Mouse (Mus musculus): ENCODE data around the gene Dvl2. TPM values are rescaled to one million over a fixed set of nuclear protein-coding genes. Genes with fewer than 3 reads are reported as not detected.

The Dvl2 gene
- total RNA-seq, 2 experiments from 2014 or later = 29.3 to 29.7 TPM

GRCm38 (mm10) chr11:69980196-69981140, 19.9 kb upstream of the Dvl2 start:
- peak; percentile 100 for DNase-seq (ENCODE audit: low spot score in 2 of 2)

GRCm38 (mm10) chr11:69981141-69981762, 19.1 kb upstream of the Dvl2 start, which contains the start of gene Ctdnep1:
Ctdnep1 (plus strand) TSS chr11:69981156.
- no peak for DNase-seq (ENCODE audit: low spot score in 2 of 2)

- DNase-seq (ENCODE audit: low spot score in 2 of 2) = no peak
Observed at GRCm38 (mm10) chr11:69982225-69982624, 18.2 kb upstream of the Dvl2 start, which contains the start of gene Elp5. Elp5 (minus strand) TSS chr11:69982517.

DNA sequence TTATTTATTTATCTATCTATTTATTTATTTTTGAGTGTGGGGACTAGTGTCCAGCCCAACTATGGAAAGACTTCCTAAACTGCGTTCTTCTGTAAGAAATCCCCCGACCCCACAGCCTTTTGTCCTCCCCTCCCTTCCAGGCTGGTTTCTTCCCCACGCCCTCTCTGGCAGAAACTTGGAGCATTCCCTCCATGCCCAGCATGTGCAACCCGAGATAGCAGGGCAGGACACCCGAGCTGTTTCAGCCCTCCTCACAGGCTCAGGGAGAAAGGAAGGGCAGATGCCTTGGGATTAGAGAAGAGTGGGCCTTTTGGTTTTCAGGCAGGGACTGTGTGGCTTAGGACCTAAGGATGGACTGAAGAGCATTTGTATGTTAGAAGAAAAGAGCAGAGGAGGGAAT, 17.5 kb upstream of the Dvl2 start:
- DNase-seq (ENCODE audit: low spot score in 2 of 2) = no peak

DNA sequence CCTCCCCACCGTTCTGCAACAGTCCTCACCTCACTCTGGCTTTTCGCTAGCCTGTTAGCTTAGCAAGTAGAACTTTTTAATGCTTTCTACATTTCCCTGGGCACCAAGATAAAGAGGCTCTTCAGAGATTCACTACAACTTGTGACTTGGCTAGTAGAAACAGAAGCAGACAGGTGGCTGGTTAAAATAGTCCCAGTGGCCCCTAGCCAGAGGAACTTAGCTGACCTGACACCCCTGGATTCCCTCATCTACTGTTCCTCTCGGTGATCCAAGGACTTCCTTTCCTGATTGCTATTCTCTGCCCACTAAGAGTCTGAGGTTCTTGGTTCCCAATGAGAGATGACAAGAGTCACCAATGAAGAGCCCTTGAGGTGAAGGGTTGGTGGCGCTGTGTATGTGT, 17.0 kb upstream of the Dvl2 start:
- DNase-seq (ENCODE audit: low spot score in 2 of 2) = no peak

DNA sequence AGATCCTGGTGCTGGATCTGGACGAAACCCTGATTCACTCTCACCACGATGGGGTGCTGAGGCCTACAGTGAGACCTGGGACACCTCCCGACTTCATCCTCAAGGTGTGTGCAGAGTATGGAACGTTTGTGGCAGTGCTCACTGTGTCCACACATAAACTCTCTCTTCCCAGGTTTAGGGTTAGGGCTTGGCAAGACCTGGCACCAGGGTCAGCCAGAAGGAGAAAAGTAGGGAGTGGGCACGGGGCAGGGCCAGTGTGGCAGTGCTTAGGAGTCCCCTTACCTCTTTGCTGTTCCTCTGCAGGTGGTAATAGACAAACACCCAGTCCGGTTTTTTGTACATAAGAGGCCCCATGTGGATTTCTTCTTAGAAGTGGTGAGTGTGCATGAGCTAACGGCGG, 16.0 kb upstream of the Dvl2 start:
- DNase-seq (ENCODE audit: low spot score in 2 of 2) = no peak

DNA sequence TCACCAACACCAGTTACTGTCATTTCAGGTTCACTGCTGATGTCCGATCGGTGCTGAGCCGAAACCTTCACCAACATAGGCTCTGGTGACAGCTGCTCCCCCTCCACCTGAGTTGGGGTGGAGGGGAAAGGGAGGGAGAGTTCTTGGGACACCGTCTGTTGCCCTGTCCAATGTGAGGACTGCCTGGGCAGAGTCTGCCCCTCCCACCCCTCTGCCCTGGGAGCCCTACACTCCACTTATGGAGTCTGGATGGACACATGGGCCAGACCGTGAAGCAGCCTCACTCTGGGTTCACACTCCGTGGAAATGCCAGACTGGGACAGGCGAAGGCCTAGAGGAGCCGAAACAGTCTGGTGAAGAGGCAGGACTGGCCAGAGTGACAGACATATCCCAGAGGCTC, 10.4 kb upstream of the Dvl2 start:
- DNase-seq (ENCODE audit: low spot score in 2 of 2) = no peak

DNA sequence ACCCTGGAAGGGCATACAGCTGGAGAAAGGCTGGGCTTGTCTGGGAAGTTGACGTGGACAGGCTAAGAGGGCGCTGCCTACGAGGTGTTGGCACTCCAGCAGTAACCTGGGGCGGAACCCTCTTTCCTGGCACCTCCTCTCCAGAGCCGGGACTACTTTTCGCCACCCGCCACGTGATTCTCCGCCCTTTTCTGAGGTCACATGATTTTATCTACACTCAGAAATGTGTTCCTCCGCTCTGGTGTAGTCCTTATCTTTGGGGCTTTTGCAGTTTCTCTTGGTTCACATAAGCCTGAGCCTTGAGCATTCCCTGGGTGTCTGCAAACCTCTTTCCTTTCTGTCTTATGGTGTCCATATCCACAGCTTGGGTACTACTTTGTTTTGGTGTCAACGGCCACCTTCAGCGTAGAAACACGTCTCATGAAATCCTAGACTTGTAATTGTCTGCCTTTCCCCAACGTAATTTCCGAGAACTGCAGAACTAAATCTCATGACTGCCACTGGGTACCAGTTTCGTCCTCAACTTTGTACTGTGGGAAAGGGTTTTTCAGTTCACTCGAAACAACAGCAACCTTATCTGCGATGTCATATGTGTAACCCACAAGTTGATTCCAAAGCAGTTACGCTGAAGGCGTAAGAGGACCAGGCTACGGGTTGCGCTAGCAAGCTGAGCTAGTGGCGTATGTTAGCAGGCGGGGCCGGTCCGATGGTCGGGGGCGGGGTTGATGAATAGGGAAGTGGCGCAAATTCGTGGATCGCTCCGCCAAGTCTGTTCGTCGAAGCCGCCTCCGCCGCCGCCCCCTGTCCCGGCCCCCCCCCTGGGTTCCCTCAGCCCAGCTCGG, 9.3 kb upstream of the Dvl2 start, which contains the start of gene Gabarap:
Gabarap (plus strand) TSS at position 294 of the 842 bp plus-strand sequence.
- DNase-seq (ENCODE audit: low spot score in 2 of 2) = peak; percentile 97 to 98

DNA sequence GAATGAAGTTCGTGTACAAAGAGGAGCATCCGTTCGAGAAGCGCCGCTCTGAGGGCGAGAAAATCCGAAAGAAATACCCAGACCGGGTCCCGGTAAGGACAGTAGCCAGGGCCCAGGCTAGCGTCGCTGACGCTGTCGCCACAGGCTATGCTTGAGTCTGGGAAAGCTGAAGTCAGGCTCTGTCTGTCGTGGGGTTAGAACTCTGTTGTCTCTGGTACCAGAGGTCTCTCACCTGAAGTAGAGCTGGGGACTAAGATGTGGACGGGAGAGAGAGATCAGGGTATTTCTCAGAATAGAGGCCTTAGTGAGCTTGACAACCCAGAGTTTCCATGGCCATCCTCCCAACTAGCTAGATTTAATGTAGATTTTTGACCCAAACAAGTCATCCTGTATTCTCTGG, 8.7 kb upstream of the Dvl2 start:
- DNase-seq (ENCODE audit: low spot score in 2 of 2) = no peak

- no peak for DNase-seq (ENCODE audit: low spot score in 2 of 2)
Observed at GRCm38 (mm10) chr11:69992396-69992795, 8.0 kb upstream of the Dvl2 start.

DNA sequence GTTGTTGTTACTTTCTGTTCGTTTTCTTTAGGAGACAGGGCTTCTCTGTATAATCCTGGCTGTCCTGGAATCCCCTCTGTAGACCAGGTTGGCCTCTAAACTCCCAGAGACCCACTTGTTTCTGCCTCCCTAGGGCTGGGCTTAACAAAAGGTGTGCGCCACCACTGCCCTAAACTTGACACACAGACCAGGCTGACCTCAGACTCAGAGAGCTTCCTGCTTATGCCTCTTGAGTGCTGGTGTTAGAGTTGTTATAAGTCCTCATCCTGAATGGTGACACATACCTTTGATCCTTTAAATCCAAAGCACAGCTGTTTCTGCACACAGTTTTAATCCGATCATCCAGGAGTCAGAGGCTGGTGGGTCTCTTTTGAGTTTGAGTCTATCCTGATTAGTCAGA, 7.5 kb upstream of the Dvl2 start:
- DNase-seq (ENCODE audit: low spot score in 2 of 2) = no peak

DNA sequence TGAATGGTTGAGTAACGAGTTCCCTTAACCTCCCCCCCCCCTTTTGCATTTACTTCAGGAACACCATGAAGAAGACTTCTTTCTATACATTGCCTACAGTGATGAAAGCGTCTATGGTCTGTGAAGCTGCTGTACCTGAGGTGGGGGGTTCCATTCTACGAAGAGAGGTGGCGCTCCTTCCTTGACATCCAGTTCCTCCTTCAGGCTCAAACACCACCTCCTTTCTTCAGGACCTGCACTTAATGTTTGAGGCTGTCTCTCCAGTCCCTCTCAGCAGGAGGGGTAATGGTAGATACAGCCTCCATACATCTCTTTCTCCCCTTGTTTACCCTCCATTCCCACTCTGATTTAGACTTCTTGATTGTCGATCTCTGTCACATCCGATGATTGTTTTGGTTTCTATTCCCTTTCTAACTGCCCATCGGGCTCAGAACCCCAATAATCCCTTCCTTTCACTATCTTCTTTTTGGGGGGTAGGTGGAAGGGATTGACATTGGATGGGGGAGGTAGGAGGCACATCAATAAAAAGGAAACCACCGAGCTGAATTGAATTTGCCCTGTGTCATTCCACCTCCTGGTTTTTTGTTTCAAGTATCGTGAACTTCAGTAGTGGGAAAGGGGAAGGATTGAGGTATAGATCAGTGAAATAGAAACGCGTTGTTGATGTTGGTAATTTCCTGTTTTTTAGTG, 5.8 kb upstream of the Dvl2 start:
- no peak for DNase-seq (ENCODE audit: low spot score in 2 of 2)

- DNase-seq (ENCODE audit: low spot score in 2 of 2) = peak; percentile 95 to 98
Observed at GRCm38 (mm10) chr11:69995391-69995960, 4.9 kb upstream of the Dvl2 start, which contains the start of gene Phf23. Phf23 (plus strand) TSS chr11:69995777.

DNA sequence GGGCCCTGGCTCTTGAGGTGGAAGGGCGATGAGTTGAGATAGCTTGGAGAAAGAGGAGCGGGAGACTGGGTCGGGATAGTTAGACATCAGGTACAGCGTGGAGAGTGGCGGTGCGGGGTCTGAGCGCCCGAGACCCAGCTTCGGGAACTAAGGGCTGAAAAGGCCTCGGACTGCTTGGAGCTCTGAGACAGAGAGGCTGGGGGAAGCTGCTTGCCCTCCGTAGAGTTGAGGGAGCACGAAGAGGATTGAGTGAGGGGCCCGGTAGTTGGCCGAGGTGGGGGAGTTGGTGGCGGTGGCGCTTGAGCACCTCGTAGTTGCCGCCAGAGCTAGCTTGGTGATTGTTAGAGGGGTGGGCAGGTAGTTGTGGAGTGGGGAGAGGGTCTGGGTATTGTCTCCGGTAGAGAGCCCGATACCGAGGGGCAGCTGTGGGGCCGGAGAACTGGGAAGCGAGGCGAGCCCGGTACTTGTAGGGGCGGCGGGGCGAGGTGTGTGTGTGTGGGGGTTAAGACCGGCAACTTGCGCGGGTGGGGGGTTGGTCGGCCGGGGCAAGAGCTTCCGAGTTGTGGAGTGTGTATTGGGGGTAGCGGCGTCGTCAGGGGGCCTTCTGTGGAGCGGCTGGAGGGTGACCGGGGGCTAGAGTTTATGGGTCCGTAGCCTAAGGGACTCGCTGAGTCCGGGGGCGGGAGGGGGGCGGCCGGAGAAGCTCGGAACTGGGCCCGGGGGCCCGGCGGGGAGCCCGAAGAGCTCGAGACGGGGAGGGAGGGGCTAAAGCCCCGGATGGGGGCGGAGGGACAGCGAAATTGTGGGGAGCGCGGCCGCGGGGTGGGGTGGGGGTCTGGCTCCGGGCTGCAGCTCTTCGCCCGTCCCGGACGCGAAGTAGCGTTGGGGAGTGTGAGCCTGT, 4.0 kb upstream of the Dvl2 start:
- DNase-seq (ENCODE audit: low spot score in 2 of 2) = no peak

GRCm38 (mm10) chr11:69997070-69997509, 3.3 kb upstream of the Dvl2 start:
- peak in 1 of 2 experiments; percentile 61 for DNase-seq (ENCODE audit: low spot score in 2 of 2)

DNA sequence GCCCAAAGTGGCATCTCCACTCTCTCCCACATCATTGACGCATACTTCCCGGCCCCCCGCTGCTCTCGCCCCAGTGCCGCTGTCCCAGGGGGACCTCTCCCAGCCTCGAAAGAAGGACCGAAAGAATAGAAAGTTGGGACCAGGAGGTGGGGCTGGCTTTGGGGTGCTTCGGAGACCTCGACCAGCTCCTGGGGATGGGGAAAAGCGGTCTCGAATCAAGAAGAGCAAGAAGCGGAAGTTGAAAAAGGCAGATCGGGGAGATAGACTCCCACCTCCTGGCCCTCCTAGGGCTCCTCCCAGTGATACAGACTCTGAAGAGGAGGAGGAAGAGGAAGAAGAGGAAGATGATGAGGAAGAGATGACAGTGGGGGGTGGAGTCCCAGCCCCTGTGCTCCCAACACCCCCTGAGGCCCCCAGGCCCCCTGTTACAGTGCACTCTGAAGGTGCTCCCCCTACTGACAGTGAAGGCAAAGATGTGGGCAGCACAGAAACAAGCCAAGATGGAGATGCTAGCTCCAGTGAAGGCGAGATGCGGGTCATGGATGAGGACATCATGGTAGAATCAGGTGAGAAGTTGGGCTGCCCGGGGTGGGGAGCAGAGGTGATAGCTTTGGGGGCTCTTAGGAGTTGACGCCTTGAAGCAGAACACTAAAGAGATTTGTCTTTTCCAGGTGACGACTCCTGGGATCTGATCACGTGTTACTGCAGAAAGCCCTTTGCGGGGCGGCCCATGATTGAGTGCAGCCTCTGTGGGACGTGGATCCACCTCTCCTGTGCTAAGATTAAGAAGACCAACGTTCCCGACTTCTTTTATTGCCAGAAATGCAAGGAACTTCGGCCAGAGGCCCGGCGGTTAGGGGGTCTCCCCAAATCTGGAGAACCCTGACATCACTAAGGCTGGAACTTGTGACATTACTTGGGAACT, 1.6 kb upstream of the Dvl2 start:
- DNase-seq (ENCODE audit: low spot score in 2 of 2) = no peak

DNA sequence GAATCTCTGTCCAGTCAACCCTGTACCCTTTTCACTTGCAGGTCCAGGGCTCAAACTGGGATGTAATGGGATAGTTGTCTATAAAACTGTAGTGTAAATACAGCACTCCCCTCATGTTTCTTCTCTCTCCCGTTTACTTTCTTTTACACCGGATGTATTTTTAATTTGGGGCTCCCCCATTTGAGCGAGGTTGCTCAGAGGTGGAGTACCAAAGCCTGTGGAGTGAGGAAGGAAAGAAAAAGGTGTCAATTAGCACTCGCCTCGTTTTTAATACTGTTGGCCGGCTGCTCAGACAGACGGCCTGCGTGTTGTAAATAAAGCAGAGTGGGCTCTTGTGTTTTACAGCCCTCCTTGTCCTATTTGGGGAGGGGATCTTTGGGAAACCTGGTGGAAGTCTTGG, 729 bp upstream of the Dvl2 start:
- no peak for DNase-seq (ENCODE audit: low spot score in 2 of 2)

DNA sequence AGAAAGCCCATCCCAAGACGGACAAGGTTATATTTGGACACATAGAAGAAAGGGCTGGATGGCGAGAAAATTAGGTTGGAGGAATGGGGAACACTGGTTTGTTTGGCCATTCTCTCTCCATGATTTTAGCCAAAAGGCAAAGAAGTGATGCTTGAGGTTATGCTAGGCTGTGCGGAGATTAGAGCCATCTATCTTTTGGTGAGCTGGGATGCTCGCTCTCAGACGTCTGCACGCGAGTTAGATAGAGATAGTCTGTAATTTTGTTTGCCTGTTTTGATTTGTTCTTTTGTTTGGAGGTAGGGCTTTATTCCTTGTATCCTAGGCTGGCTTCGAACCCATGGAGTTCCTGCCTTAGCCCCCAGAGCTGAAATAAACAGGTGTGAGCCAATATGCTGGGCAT, 764 bp downstream of the Dvl2 start:
- no peak for DNase-seq (ENCODE audit: low spot score in 2 of 2)

All from layer of hippocampus, postnatal 14 days (tissue).